Mouse (Mus musculus) bone marrow, adult 2 months (tissue): ENCODE data around the gene Mast4.

Experiments
- CTCF ChIP-seq: fragments of 200-500 bp; IDR thresholded peaks from 2 replicates; pipeline ENCODE4 v1.5.1; 2011; ENCODE audit warnings: low read length, control low read depth; ENCODE audit not compliant: control insufficient read depth, insufficient read depth
- POLR2A ChIP-seq: fragments of 200-500 bp; IDR thresholded peaks from 2 replicates; pipeline ENCODE4 v1.6.1; 2011; ENCODE audit warnings: low read depth, mild to moderate bottlenecking, control low read depth, low read length, borderline replicate concordance; ENCODE audit not compliant: control insufficient read depth

DNA sequence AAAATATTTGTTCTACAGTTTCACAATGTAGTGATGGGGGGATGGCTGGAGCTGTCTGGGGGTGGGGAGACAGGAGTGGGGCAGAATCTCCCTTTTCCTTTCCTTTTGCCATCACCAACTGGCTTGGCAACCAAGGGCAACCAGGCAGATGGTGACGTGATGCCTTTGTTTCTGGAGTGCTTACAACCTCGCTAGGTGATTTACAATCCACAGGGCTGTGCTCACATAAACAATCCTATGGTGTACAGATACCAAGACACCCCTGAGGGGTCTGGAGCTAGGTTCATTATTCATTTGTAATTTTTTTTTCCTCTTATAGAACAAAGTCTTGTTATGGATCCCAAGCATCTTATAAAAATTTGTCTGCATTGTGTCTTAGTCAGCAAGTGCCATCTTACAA lies 601.2 kb downstream of the Mast4 start:
- TF ChIP-seq CTCF: no peak
- no peak for TF ChIP-seq POLR2A
